In the genomic region with DNA sequence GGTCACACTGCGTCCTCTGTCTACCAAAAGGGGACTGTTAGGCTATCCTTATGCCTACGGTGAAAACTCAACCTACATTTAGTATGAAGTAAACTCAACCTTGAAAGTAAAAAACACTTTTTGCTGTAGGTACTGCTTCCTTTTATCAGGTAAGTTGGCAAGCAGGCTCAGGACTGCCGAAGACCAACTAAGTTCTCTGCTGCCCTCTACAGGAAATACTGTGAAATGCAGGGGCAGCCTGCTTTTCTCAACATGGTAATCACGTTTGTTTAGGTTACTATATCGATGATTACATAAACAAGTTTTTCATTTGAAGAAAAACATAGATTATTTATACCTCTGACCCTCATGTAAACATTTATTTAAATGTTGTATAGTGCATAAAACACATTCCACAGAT, we compare ENCODE assay signal across 9 mouse cellular contexts. TPM values are rescaled to one million over a fixed set of nuclear protein-coding genes. Genes with fewer than 3 reads are reported as not detected.
DNase-seq lines count a peak whose midpoint lies in the region; ATAC-seq and TF ChIP-seq lines count a peak whose summit lies in the region.
"Had no signal": no experiment of that assay in that cellular context is flagged by ENCODE, and none has a peak within 500 bp of the region (broad histone marks: within the 10 kb centered on the region; RNA-seq: fewer than 3 reads in every experiment).

No protein-coding gene starts in this region.

- H3K9me3 ChIP-seq in hindbrain, postnatal 0 days (ENCODE audit: low read length), result no peaks in the 10 kb centered on the region
- H3K9me3 ChIP-seq: hindbrain, embryonic 15.5 days had no signal

- ATAC-seq in hindbrain, postnatal 0 days, result 0 out of 2 replicates have a peak, but pooled peaks have one; percentile 31

- H3K4me1 ChIP-seq in hindbrain, postnatal 0 days (ENCODE audit: insufficient read depth, low read length), result no peaks in the 10 kb centered on the region

- H3K9ac ChIP-seq in hindbrain, postnatal 0 days (replicated peaks; ENCODE audit: low read length), result no peak overlapping the region
- H3K9ac ChIP-seq: hindbrain, embryonic 15.5 days had no signal

- peak; percentile 79 for DNase-seq in urinary bladder, postnatal 14 days (ENCODE audit: low spot score)
- DNase-seq in urinary bladder, adult 2 months (ENCODE audit: low spot score), result no peak
- DNase-seq in adrenal gland, postnatal 14 days, result peak; percentile 75
- DNase-seq in embryo, embryonic 11.5 days (ENCODE audit: low read depth, low spot score), result peak; percentile 56
- peak; percentile 88 for DNase-seq in hindbrain, postnatal 0 days (ENCODE audit: low spot score)
- peak; percentile 56 to 62 for DNase-seq in left cerebral cortex, postnatal 36 days (ENCODE audit: low spot score in 2 of 2)
- DNase-seq in retina, postnatal 7 days (ENCODE audit: low read depth, low spot score), result peak; percentile 54
- peak; percentile 78 for DNase-seq in thymus, postnatal 4 days

- no peak overlapping the region for H3K27ac ChIP-seq in hindbrain, postnatal 0 days
- H3K27ac ChIP-seq: hindbrain, embryonic 15.5 days had no signal

- H3K4me3 ChIP-seq in hindbrain, postnatal 0 days (ENCODE audit: low read length), result no peak overlapping the region
- H3K4me3 ChIP-seq: hindbrain, embryonic 15.5 days had no signal

- 37% methylated on average over 5 of the region's 5 CpGs for WGBS in hindbrain, postnatal 0 days

- intact Hi-C loops in left cerebral cortex, postnatal 36 days (cut with DNase I), result loop anchor here (1.0 to 10.0 kb wide), 2 partner anchors 122 to 232 kb away; no protein-coding TSS in a partner anchor

- no peak overlapping the region for H3K4me2 ChIP-seq in hindbrain, postnatal 0 days (ENCODE audit: low read depth, low read length)
- H3K4me2 ChIP-seq: hindbrain, embryonic 15.5 days had no signal

- peak; percentile 95 for TF ChIP-seq CTCF in hindbrain, postnatal 0 days (IDR thresholded peaks at IDR 0.05; ENCODE audit: low read depth)

- 0 out of 2 replicates have a peak, but pooled peaks cover 7% of the 10 kb centered on the region for H3K27me3 ChIP-seq in hindbrain, postnatal 0 days (ENCODE audit: insufficient read depth, low read length)

- H3K36me3 ChIP-seq in hindbrain, postnatal 0 days (ENCODE audit: insufficient read depth, low read length), result no peaks in the 10 kb centered on the region
- H3K36me3 ChIP-seq: hindbrain, embryonic 15.5 days had no signal

RNA-seq across cellular contexts. Expression of a gene that starts 21.1 kb away (rescaled TPM):
- 49.2 and 70.4 TPM in 2 replicates for polyA plus RNA-seq in urinary bladder, adult 2 months (2012; rRNA removed)
- 89.3 and 110 TPM in 2 replicates for total RNA-seq in adrenal gland, postnatal 14 days (2021)
- 11.7 and 12.1 TPM in 2 replicates for total RNA-seq in hindbrain, postnatal 0 days (2014; rRNA removed)
- polyA plus RNA-seq in hindbrain, postnatal 0 days (2015; fragmentation: Nextera tagmentation; extraction: Ambion mirVana), result 12.7 and 12.8 TPM in 2 replicates
- 10 to 100 TPM; 50.6 to 53.3 TPM for total RNA-seq in left cerebral cortex, postnatal 36 days (2021)

RNA-seq across cellular contexts. Expression of a gene that starts 21.2 kb away (rescaled TPM):
- not detected in 2 replicates for polyA plus RNA-seq in urinary bladder, adult 2 months (2012; rRNA removed)
- total RNA-seq in adrenal gland, postnatal 14 days (2021), result not detected in 2 replicates
- total RNA-seq in hindbrain, postnatal 0 days (2014; rRNA removed), result not detected in 2 replicates
- polyA plus RNA-seq in hindbrain, postnatal 0 days (2015; fragmentation: Nextera tagmentation; extraction: Ambion mirVana), result not detected in 2 replicates
- not detected for total RNA-seq in left cerebral cortex, postnatal 36 days (2021)

RNA-seq across cellular contexts. Expression of a gene that starts 42.9 kb away (rescaled TPM):
- not detected in 2 replicates for polyA plus RNA-seq in urinary bladder, adult 2 months (2012; rRNA removed)
- not detected in 2 replicates for total RNA-seq in adrenal gland, postnatal 14 days (2021)
- total RNA-seq in hindbrain, postnatal 0 days (2014; rRNA removed), result not detected in 2 replicates
- not detected in 2 replicates for polyA plus RNA-seq in hindbrain, postnatal 0 days (2015; fragmentation: Nextera tagmentation; extraction: Ambion mirVana)
- total RNA-seq in left cerebral cortex, postnatal 36 days (2021), result not detected
- polyA plus RNA-seq: hindbrain, embryonic 15.5 days had no signal

RNA-seq across cellular contexts. Expression of a gene that starts 48.2 kb away (rescaled TPM):
- polyA plus RNA-seq in urinary bladder, adult 2 months (2012; rRNA removed), result not detected in 2 replicates
- not detected in 2 replicates for total RNA-seq in adrenal gland, postnatal 14 days (2021)
- total RNA-seq in hindbrain, postnatal 0 days (2014; rRNA removed), result 0.18 TPM in 1 of 2 replicates, not detected in the other
- polyA plus RNA-seq in hindbrain, postnatal 0 days (2015; fragmentation: Nextera tagmentation; extraction: Ambion mirVana), result 0.29 and 0.55 TPM in 2 replicates
- under 1 TPM in 1 of 2 experiments, not detected in 1; 0.27 TPM for total RNA-seq in left cerebral cortex, postnatal 36 days (2021)
- polyA plus RNA-seq: hindbrain, embryonic 15.5 days had no signal

RNA-seq across cellular contexts. Expression of a gene that starts 59.4 kb away (rescaled TPM):
- polyA plus RNA-seq in urinary bladder, adult 2 months (2012; rRNA removed), result not detected in 2 replicates
- total RNA-seq in adrenal gland, postnatal 14 days (2021), result not detected in 2 replicates
- not detected in 2 replicates for total RNA-seq in hindbrain, postnatal 0 days (2014; rRNA removed)
- 0.16 TPM in 1 of 2 replicates, not detected in the other for polyA plus RNA-seq in hindbrain, postnatal 0 days (2015; fragmentation: Nextera tagmentation; extraction: Ambion mirVana)
- not detected for total RNA-seq in left cerebral cortex, postnatal 36 days (2021)
